24 mouse cellular contexts compared by ENCODE assay signal in genomic region chr13:35749194-35749593, GRCm38 (mm10).
DNase-seq lines count a peak whose midpoint lies in the region; ATAC-seq and TF ChIP-seq lines count a peak whose summit lies in the region.
"Had no signal": no experiment of that assay in that cellular context is flagged by ENCODE, and none has a peak within 500 bp of the region (broad histone marks: within the 10 kb centered on the region; RNA-seq: fewer than 3 reads in every experiment).

No protein-coding gene starts in this region.

- 81% methylated on average over 4 of the region's 4 CpGs for WGBS in intestine, postnatal 0 days

- H3K4me2 ChIP-seq in intestine, postnatal 0 days (replicated peaks; ENCODE audit: low read depth) = no peak overlapping the region
- H3K4me2 ChIP-seq: forebrain, embryonic 15.5 days; hindbrain, embryonic 13.5 days; intestine, embryonic 15.5 days; limb, embryonic 15.5 days; lung, embryonic 14.5 days; midbrain, embryonic 12.5 days; neural tube, embryonic 12.5 days had no signal

- TF ChIP-seq CTCF in intestine, postnatal 0 days (IDR thresholded peaks at IDR 0.05; ENCODE audit: low read depth) = no peak

- ATAC-seq in common myeloid progenitor, adult 5-6 weeks (replicated peaks; ENCODE audit: low read depth, poor library complexity, severe bottlenecking) = peak; percentile 72
- peak; percentile 72 for ATAC-seq in megakaryocyte progenitor cell, adult 5-6 weeks (replicated peaks; ENCODE audit: poor library complexity)
- no peak for ATAC-seq in megakaryocyte-erythroid progenitor cell, adult 5-6 weeks (replicated peaks; ENCODE audit: low FRiP score, low TSS enrichment, poor library complexity, severe bottlenecking)
- ATAC-seq in intestine, postnatal 0 days = no peak
- ATAC-seq: forebrain, embryonic 15.5 days; intestine, embryonic 15.5 days; Patski had no signal

- H3K9ac ChIP-seq in intestine, postnatal 0 days (ENCODE audit: low read depth, low read length) = no peak overlapping the region
- H3K9ac ChIP-seq: forebrain, embryonic 15.5 days; hindbrain, embryonic 13.5 days; intestine, embryonic 15.5 days; limb, embryonic 15.5 days; lung, embryonic 14.5 days; midbrain, embryonic 12.5 days; neural tube, embryonic 12.5 days had no signal

- no peaks in the 10 kb centered on the region for H3K4me1 ChIP-seq in intestine, postnatal 0 days (replicated peaks; ENCODE audit: control insufficient read depth, insufficient read depth, low read length)
- H3K4me1 ChIP-seq: forebrain, embryonic 15.5 days; intestine, embryonic 15.5 days had no signal

- no peak overlapping the region for H3K4me3 ChIP-seq in intestine, postnatal 0 days (ENCODE audit: low read depth, low read length)
- H3K4me3 ChIP-seq: embryonic facial prominence, embryonic 10.5 days; forebrain, embryonic 15.5 days; hindbrain, embryonic 13.5 days; intestine, embryonic 15.5 days; limb, embryonic 15.5 days; midbrain, embryonic 12.5 days; neural tube, embryonic 12.5 days had no signal

- H3K27ac ChIP-seq in intestine, postnatal 0 days (ENCODE audit: low read depth, low read length) = no peak overlapping the region
- H3K27ac ChIP-seq: embryonic facial prominence, embryonic 10.5 days; forebrain, embryonic 15.5 days; hindbrain, embryonic 13.5 days; intestine, embryonic 15.5 days; limb, embryonic 15.5 days; midbrain, embryonic 12.5 days; neural tube, embryonic 12.5 days had no signal

- H3K9me3 ChIP-seq in intestine, postnatal 0 days (ENCODE audit: control insufficient read depth) = no peaks in the 10 kb centered on the region
- H3K9me3 ChIP-seq: intestine, embryonic 15.5 days had no signal

- no peaks in the 10 kb centered on the region for H3K36me3 ChIP-seq in intestine, postnatal 0 days (ENCODE audit: control insufficient read depth, insufficient read depth)
- H3K36me3 ChIP-seq: forebrain, embryonic 15.5 days; intestine, embryonic 15.5 days; midbrain, embryonic 12.5 days; neural tube, embryonic 12.5 days had no signal

- H3K27me3 ChIP-seq in intestine, postnatal 0 days (replicated peaks; ENCODE audit: control insufficient read depth, insufficient read depth, low read length) = no peaks in the 10 kb centered on the region
- H3K27me3 ChIP-seq: forebrain, embryonic 15.5 days; hindbrain, embryonic 13.5 days; intestine, embryonic 15.5 days; limb, embryonic 15.5 days; midbrain, embryonic 12.5 days; neural tube, embryonic 12.5 days; Patski had no signal

- DNase-seq in cerebellum, adult 9-10 months = peak; percentile 0
- DNase-seq in cerebellum, adult 11 months = no peak
- peak; percentile 40 to 50 for DNase-seq in B cell, adult 2 months
- DNase-seq in gastrocnemius, postnatal 25 days = no peak
- DNase-seq: adrenal gland, adult 8-10 months; cerebellum, adult 2 months; kidney, postnatal 36 days; left cerebral cortex, postnatal 4 days; lung, embryonic 14.5 days; lung, postnatal 4 days; retina, postnatal 1 day; thymus, postnatal 14 days had no signal

Comparison
In these comparisons a context has a peak if more than half of its experiments do, and no peak if none do; other contexts are left out.
1. DNase-seq: peak in cerebellum, adult 9-10 months (single experiment) and B cell, adult 2 months (2 of 2); none in cerebellum, adult 11 months (single experiment) and gastrocnemius, postnatal 25 days (single experiment).
2. ATAC-seq: peak in common myeloid progenitor, adult 5-6 weeks (single experiment) and megakaryocyte progenitor cell, adult 5-6 weeks (single experiment); none in megakaryocyte-erythroid progenitor cell, adult 5-6 weeks (single experiment) and intestine, postnatal 0 days (single experiment).